Mouse (Mus musculus): ENCODE data around the gene Specc1l. TPM values are rescaled to one million over a fixed set of nuclear protein-coding genes. Genes with fewer than 3 reads are reported as not detected.
A peak's percentile ranks its signal among the peaks of the same experiment; 100 is the strongest.

The Specc1l gene
- polyA plus RNA-seq, 1 experiment from 2014 or later, result 9.2 TPM

DNA sequence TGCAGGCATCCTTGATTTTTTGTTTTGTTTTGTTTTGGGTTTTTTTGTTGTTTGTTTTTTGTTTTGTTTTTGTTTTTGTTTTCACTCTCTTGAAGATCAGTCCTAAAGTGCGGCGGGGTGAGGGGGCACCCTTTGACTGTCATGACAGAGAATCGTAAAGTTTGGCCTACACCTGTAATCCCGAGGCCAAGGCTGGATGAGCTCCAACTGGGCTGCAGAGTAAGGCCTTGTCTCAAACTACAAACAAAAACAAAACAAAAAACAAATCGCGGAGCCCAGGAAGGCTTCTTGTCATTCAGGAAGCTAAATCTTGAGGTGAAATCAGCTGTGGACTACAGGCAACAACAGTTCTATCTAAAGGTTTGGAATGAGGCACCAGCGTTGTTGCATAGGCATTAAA, 1.1 kb downstream of the Specc1l start:
- Histone ChIP-seq H3K36me3 (ENCODE audit: control insufficient read depth, insufficient read depth, low read length) (no peaks in the 10 kb centered on the region), H3K9me3 (ENCODE audit: control insufficient read depth, low read length) (no peaks in the 10 kb centered on the region), H3K4me1 (replicated peaks; ENCODE audit: control insufficient read depth, insufficient read depth) (peaks cover 5% of the 10 kb centered on the region; the same call in 1 of the 2 replicates), H3K9ac (ENCODE audit: low read length) (peak overlapping the region; percentile 84; the same call in 1 of the 2 replicates), H3K4me3 (ENCODE audit: low read depth, low read length) (peak overlapping the region; percentile 80), H3K27me3 (ENCODE audit: control insufficient read depth, insufficient read depth, low read length) (no peaks in the 10 kb centered on the region), H3K27ac (replicated peaks) (no peak overlapping the region), H3K4me2 (replicated peaks; ENCODE audit: low read depth) (peak overlapping the region; percentile 71)
- no peak for TF ChIP-seq CTCF (IDR thresholded peaks at IDR 0.05; ENCODE audit: low read depth)
- WGBS, result 39% methylated on average over 7 of the region's 7 CpGs
- ATAC-seq (ENCODE audit: low FRiP score, low TSS enrichment) (no peak), DNase-seq (ENCODE audit: low spot score) (no peak)

GRCm38 (mm10) chr10:75220722-75221121, 8.8 kb downstream of the Specc1l start:
- no peak for TF ChIP-seq CTCF (IDR thresholded peaks at IDR 0.05; ENCODE audit: low read depth)
- no peak for TF ChIP-seq EP300 (optimal IDR thresholded peaks at IDR 0.05)
- ATAC-seq (ENCODE audit: low FRiP score, low TSS enrichment), result no peak
- Histone ChIP-seq H3K27me3 (ENCODE audit: control insufficient read depth, insufficient read depth, low read length) (no peaks in the 10 kb centered on the region), H3K36me3 (ENCODE audit: control insufficient read depth, insufficient read depth, low read length) (no peaks in the 10 kb centered on the region), H3K4me2 (replicated peaks; ENCODE audit: low read depth) (no peak overlapping the region), H3K9ac (ENCODE audit: low read length) (no peak overlapping the region), H3K4me3 (ENCODE audit: low read depth, low read length) (no peak overlapping the region), H3K27ac (replicated peaks) (no peak overlapping the region), H3K9me3 (ENCODE audit: control insufficient read depth, low read length) (no peaks in the 10 kb centered on the region), H3K4me1 (replicated peaks; ENCODE audit: control insufficient read depth, insufficient read depth) (peaks cover 13% of the 10 kb centered on the region)
- no peak for DNase-seq (ENCODE audit: low spot score)
- 84% methylated on average over 3 of the region's 3 CpGs for WGBS

GRCm38 (mm10) chr10:75221936-75222610, 10.2 kb downstream of the Specc1l start:
- peaks cover 13% of the 10 kb centered on the region for H3K4me1 ChIP-seq (replicated peaks; ENCODE audit: control insufficient read depth, insufficient read depth)
- TF ChIP-seq CTCF (IDR thresholded peaks at IDR 0.05; ENCODE audit: low read depth) (no peak), EP300 (optimal IDR thresholded peaks at IDR 0.05) (no peak)
- peak overlapping the region; percentile 49 for H3K27ac ChIP-seq (replicated peaks)
- no peaks in the 10 kb centered on the region for H3K9me3 ChIP-seq (ENCODE audit: control insufficient read depth, low read length)
- WGBS, result 52% methylated on average over 4 of the region's 4 CpGs
- no peak overlapping the region for H3K4me3 ChIP-seq (ENCODE audit: low read depth, low read length)
- ATAC-seq (ENCODE audit: low FRiP score, low TSS enrichment) (peak; percentile 21; the same call in 1 of the 2 replicates), DNase-seq (ENCODE audit: low spot score) (no peak)
- H3K36me3 ChIP-seq (ENCODE audit: control insufficient read depth, insufficient read depth, low read length), result no peaks in the 10 kb centered on the region
- no peak overlapping the region for H3K4me2 ChIP-seq (replicated peaks; ENCODE audit: low read depth)
- no peaks in the 10 kb centered on the region for H3K27me3 ChIP-seq (ENCODE audit: control insufficient read depth, insufficient read depth, low read length)
- H3K9ac ChIP-seq (ENCODE audit: low read length), result no peak overlapping the region

- Histone ChIP-seq H3K4me1 (replicated peaks; ENCODE audit: control insufficient read depth, insufficient read depth) (peaks cover 13% of the 10 kb centered on the region), H3K4me3 (ENCODE audit: low read depth, low read length) (no peak overlapping the region), H3K27ac (replicated peaks) (peak overlapping the region; percentile 49), H3K9ac (ENCODE audit: low read length) (no peak overlapping the region), H3K36me3 (ENCODE audit: control insufficient read depth, insufficient read depth, low read length) (no peaks in the 10 kb centered on the region), H3K9me3 (ENCODE audit: control insufficient read depth, low read length) (no peaks in the 10 kb centered on the region), H3K27me3 (ENCODE audit: control insufficient read depth, insufficient read depth, low read length) (no peaks in the 10 kb centered on the region), H3K4me2 (replicated peaks; ENCODE audit: low read depth) (no peak overlapping the region)
- DNase-seq (ENCODE audit: low spot score) (no peak), ATAC-seq (ENCODE audit: low FRiP score, low TSS enrichment) (peak; percentile 71)
- 32% methylated on average over 5 of the region's 5 CpGs for WGBS
- TF ChIP-seq EP300 (optimal IDR thresholded peaks at IDR 0.05), result no peak
- TF ChIP-seq CTCF (IDR thresholded peaks at IDR 0.05; ENCODE audit: low read depth), result no peak
Measured at GRCm38 (mm10) chr10:75222611-75222998, 10.7 kb downstream of the Specc1l start.

GRCm38 (mm10) chr10:75224154-75224553, 12.3 kb downstream of the Specc1l start:
- no peak overlapping the region for H3K4me2 ChIP-seq (replicated peaks; ENCODE audit: low read depth)
- H3K4me3 ChIP-seq (ENCODE audit: low read depth, low read length), result no peak overlapping the region
- H3K27me3 ChIP-seq (ENCODE audit: control insufficient read depth, insufficient read depth, low read length), result no peaks in the 10 kb centered on the region
- 68% methylated on average over 3 of the region's 3 CpGs for WGBS
- peaks cover 13% of the 10 kb centered on the region for H3K4me1 ChIP-seq (replicated peaks; ENCODE audit: control insufficient read depth, insufficient read depth)
- no peak for ATAC-seq (ENCODE audit: low FRiP score, low TSS enrichment)
- no peak overlapping the region for H3K9ac ChIP-seq (ENCODE audit: low read length)
- H3K36me3 ChIP-seq (ENCODE audit: control insufficient read depth, insufficient read depth, low read length), result no peaks in the 10 kb centered on the region
- DNase-seq (ENCODE audit: low spot score), result no peak
- H3K27ac ChIP-seq (replicated peaks), result no peak overlapping the region
- H3K9me3 ChIP-seq (ENCODE audit: control insufficient read depth, low read length), result no peaks in the 10 kb centered on the region
- TF ChIP-seq CTCF (IDR thresholded peaks at IDR 0.05; ENCODE audit: low read depth), result no peak
- TF ChIP-seq EP300 (optimal IDR thresholded peaks at IDR 0.05), result no peak

DNA sequence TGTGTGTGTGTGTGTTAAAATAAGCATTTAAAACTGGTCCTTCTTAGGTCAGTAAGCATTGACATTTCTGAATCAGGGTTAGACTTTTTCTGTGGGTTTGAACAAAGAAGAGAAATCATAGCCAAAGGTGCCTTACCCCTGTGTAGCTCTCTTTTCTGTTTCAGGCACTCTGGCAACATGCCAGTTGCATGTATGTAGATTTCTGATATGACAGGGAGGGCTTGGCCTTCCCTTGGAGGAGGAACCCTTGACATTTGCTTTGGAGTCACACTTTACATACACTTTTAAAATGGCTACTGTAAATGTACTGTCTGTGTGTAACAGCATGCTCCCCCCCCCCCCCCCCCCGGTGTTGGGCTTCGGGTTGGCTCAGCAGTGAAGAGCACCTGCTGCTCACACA, 12.8 kb downstream of the Specc1l start:
- no peak overlapping the region for H3K4me3 ChIP-seq (ENCODE audit: low read depth, low read length)
- no peaks in the 10 kb centered on the region for H3K36me3 ChIP-seq (ENCODE audit: control insufficient read depth, insufficient read depth, low read length)
- H3K4me2 ChIP-seq (replicated peaks; ENCODE audit: low read depth), result no peak overlapping the region
- DNase-seq (ENCODE audit: low spot score) (no peak), ATAC-seq (ENCODE audit: low FRiP score, low TSS enrichment) (no peak)
- H3K27me3 ChIP-seq (ENCODE audit: control insufficient read depth, insufficient read depth, low read length), result no peaks in the 10 kb centered on the region
- H3K9ac ChIP-seq (ENCODE audit: low read length), result no peak overlapping the region
- H3K9me3 ChIP-seq (ENCODE audit: control insufficient read depth, low read length), result no peaks in the 10 kb centered on the region
- no peak overlapping the region for H3K27ac ChIP-seq (replicated peaks)
- TF ChIP-seq CTCF (IDR thresholded peaks at IDR 0.05; ENCODE audit: low read depth), result no peak
- no peak for TF ChIP-seq EP300 (optimal IDR thresholded peaks at IDR 0.05)
- WGBS, result no CpG with 5 or more reads among the region's 2 CpGs
- peaks cover 13% of the 10 kb centered on the region for H3K4me1 ChIP-seq (replicated peaks; ENCODE audit: control insufficient read depth, insufficient read depth)
